Mouse (Mus musculus): ENCODE data around the gene Cga. TPM values are rescaled to one million over a fixed set of nuclear protein-coding genes. Genes with fewer than 3 reads are reported as not detected.

Gene Cga
- total RNA-seq (2023) = not detected

GRCm38 (mm10) chr4:34893479-34893878 is at the start of gene Cga:
Gene Cga, plus strand, starts transcription at chr4:34893779.

GRCm38 (mm10) chr4:34882818-34883217 is 10.8 kb upstream of the Cga start, which contains the start of gene Zfp292:
Gene Zfp292, minus strand, starts transcription at chr4:34882960.

Other genes with a start within 250 kb of the Cga start
- 10 to 100 TPM; 18.5 to 22.8 TPM for gene Slc35a1, start 206.3 kb upstream of the Cga start, total RNA-seq (2023)
- not detected for gene Cfap206, start 163.6 kb upstream of the Cga start, total RNA-seq (2023)
- gene Gm136, start 137.5 kb upstream of the Cga start, total RNA-seq (2023) = not detected
- gene Smim8, start 115.4 kb upstream of the Cga start, total RNA-seq (2023) = 10 to 100 TPM; 13.5 to 15.1 TPM
- 10 to 100 TPM; 71.1 to 77.4 TPM for gene Zfp292, start 10.8 kb upstream of the Cga start, total RNA-seq (2023)